Mouse (Mus musculus) adipocyte (in vitro differentiated cells): Measurements from ENCODE around the gene Nlrp4f.

Experiments used
- DNase-seq: peaks from one replicate; pipeline ENCODE4 v3.0.0-alpha.2; 2016; ENCODE audit warnings: low spot score

The Nlrp4f gene

DNA sequence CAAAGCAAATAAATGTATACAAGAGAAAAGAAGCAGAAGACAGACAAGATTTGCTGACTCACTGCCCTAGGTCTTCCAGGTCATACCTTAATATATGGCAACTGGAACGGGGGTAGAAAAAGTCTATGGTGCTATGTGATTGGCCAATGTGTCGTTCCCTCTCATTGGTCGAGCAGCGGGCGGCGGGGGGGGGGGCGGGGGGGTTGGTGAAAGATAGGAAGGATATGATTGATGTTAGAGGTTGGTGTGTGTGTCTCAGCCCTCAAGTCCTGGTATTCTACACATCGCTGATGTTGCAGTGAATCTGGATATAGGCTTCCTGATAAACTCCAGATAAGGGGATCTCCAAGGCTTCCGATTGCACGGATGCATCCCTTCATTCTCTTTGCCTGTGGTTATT lies at the start of gene Nlrp4f:
Nlrp4f (minus strand) TSS at position 101 of the 400 bp plus-strand sequence.
- DNase-seq: no peak

DNA sequence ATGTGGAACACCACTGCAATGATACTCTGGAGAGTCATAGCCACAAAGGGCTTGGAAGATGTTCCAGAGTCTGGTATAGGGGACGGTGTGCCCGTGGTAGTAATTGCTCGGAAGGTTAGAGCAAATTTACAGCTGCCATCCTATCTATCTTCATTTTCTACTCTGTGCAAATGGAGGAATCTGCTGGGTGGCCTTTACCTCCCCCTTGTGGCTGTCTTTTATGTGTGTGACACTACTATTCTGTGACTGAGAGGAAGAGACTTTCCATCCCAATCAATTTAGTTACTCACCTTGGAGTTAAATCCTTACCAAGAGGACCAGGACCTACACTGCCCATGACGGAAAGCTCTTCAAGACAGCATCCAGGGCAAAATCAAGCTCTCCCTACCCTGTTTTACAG lies 37.5 kb upstream of the Nlrp4f start:
- peak; percentile 22 for DNase-seq

DNA sequence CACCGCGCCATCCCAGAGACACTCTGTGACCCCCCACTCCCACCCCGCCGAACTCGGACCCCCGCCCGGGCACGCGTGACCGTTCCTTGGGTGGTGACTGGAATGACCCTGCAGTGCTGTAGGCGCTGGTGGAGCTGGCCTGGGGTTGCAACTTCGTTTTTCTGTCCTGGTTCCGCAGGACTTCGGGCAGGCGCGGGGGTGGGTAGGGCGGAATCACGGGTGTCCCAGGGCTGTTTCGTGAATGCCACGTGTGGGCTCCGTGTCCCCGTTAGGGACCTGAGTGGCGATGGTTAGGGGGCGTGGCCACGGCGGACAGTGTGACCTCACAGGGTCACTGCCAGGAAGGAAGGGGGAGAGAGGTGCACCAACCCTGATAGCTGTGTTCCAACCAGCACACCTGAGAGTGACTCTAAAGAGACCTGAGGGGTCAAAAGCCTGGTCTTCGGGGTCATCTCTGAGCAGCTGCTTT lies 36.6 kb upstream of the Nlrp4f start:
- no peak for DNase-seq

DNA sequence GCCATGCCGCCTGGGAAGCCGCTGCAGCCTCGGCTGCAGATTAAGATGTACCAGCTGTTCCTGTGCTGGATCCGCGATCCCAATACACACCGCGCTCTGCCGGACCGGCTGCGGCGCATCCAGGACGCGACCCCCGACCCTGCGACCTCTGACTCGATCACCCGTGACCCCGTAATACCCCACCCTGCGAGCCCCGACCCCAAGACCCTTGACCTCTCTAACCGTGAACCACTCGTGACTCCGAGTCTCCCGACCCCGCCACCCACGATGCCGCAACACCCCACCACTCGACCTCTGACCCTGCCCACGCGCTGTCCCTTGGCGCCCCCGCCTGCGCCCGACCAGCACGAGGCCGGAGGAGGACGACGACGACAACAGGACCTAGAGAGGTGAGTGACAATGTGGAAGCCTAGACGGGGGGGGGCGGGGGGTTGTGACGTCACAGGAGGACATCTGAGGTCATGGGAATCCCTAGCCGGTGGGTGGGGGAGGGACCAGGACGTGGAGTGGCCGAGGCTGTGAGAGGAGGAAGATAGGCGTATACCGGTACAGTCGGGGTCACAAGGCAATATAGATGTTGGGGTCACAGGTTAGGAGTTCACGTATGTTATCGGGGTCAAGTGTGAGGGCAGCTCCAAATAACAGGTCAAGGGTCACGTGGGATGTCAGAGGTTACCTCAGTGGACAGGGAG lies 36.0 kb upstream of the Nlrp4f start:
- DNase-seq: no peak

DNA sequence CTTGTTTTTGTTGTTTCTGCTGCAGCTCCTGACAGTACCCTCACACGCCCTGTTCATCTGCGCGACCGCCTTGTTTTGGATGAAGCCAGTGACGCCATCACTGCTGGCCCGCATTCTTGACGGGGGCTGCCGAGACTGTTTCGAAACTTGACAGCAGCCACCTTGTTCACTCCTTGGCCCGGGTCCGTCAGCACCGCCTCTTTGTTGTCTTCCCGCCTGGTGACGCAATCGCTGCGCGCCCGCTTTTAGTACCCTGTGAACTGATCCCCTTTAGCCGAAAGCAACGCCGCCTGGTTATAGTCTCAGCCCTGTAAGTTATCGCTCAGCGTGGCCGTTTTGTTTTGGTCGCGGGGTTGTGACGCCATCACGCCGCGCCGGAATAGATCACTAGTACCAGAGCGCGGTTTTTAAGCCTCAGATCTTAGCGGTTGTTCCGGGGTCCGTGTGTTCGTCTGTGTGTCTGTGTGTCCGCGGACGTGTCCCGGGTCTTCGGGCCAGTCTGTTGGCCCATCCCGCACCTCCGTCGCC lies 35.4 kb upstream of the Nlrp4f start:
- peak; percentile 90 for DNase-seq

DNA sequence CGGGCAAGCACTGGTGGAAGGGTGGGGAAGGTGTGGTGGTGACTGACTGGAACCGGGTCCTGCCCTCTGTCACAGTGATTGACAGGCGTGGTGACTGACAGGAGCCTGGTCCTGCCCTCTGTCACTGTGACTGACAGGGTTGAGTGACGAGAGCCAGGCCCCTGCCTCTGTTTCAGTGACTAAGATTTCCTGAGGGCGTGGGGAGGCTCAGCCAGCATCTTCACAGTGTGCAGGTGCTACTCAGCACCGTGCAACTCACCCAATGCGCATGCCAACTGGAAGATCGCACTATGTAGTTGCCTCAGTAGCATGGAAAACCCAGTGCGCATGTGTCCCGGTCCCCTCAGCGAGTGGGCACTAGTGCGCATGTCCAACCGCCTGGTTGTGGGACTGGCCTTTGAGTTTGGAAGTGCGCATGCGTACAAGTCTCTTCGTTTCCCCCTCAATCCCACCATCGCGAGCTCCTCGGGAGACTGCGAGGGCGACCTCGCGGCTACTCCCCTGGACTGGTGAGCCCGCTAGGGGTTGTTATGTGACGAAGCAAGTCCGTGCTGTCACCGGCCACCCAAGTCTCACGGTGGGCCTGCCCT lies 34.8 kb upstream of the Nlrp4f start:
- peak; percentile 99 for DNase-seq

DNA sequence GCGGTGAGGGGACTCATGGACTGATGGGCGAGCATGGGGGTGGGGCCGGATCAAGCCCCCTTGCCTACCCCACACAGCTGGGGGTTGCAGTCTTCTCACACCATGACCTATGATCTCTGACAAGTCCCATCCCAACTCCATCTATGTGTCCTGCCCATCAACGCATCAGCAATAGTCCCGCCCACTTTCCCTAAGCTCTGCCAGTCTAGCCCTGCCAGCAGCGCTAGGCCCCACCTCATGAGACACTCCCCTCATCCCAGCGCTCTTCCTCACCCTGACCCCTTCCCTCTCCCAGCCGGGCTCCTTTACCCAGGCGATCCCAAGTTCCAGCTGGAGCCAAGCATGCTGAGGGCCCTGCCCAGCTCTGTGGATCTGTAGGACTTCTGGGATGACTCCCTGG lies 31.4 kb upstream of the Nlrp4f start:
- no peak for DNase-seq

DNA sequence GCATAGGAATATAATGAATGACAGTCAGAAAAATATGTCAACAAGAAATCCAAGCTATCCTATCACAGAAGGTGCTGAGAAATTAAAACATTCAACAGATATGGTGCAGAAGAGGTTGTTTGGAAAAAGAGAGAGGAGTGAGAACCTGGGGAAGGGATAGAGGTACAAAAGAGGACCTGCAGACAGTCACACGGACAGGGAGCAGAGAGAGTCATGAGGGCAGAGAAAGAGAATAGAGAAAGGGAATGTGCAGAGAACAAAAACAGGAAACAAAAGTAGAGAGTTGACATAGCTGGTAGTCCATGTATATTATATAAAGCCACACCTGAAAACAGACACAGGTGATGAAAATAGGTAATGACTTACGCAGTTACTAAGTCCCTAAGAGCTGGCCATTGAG lies 20.9 kb upstream of the Nlrp4f start:
- DNase-seq: no peak

DNA sequence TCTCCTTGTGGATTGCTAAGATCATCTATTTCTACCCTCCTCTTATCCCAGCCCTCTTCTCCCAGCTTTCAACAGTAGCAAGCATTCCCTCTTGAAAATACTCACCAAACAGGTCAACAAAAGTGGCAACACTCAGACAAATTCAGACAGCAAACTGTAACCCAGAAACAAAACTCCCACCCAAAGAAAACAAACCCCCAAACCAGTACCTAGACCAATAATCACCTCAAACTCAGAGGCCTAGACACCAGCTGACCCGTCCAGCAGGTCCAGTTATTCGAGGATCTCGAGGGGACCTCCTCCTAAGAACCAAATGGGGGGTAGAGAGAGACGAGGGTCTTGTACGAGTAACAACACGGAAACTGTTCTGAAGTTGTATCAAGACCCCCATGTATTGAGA lies 20.2 kb upstream of the Nlrp4f start:
- DNase-seq: no peak

DNA sequence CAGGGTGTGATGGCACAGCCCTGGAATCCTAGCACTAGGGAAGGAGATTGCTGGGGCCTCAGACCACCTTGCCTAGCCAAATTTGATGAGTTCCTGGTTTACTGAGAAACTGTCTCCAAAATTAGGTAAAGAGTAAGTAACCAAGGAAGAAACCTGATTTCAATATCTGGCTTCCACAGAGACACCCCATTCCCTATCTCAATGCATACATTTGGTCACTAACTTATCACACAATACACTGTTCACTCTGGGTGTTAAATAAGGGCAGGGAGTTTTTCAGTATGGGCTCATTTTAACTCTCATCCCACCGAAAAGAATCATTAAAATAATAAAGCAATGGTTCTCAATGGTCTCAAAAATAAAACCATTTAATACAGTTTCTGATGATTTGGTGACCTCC lies 5.1 kb downstream of the Nlrp4f start:
- DNase-seq: no peak

DNA sequence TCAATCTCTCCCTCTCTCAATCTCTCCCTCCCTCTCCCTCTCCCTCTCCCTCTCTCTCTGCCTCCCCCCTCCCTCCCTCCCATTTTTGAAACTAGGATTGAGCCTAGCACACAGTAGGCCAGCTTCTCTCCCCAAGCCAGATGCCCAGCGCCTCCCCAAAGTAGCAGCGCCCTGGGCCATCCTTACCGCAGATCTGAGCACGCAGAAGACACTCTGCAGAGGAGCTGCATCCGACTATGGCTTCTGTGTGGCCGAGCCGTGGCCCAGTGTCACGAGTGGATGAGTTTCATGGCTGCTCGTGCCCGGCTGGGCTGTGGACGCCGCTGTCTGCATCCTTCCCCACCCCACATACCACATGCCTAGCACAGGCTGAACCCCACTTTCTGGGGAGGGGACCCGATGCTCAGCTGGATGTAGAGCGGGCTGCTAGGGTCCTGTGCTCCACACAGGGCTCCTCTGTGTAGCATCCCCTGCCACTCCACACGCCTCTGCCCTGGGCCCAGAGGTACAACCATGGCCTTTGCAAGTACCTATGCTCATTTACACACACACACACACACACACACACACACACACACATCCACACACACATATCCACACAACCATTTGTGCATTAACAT lies 29.2 kb downstream of the Nlrp4f start:
- DNase-seq: no peak

DNA sequence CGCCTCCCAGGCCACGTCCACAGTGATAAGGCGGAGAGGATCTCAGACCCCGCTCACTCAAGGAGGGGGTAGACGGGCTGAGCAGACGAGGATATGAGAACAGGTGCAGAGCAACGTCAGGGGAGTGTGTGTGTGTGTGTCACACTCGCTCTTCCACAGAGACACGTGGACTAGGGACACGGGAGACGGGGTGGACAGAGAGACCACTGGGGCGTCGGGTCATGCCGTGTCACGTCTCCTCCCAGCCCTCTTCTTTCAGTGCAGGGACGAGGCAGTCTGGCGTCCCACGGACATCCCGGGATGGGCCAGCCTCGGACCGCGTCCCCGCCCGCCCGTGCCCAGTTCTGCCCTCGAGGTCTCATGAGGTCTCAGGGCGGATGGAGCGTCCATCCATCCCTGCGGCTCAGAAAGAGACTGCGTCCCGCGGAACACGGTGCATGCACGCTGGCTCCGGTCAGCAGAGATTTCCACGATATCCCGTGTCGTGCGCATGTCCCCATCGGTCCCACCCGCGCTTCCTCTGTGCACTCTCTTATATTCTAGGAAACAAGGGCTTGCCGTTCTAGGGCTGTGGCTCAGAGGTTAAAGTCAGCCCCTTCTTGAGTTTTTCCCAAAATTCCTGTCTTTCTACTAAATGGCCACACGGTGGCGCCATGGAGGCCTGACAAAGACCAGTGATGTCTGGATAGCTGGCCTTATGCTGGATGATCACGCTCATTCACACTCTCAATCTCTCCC lies 29.9 kb downstream of the Nlrp4f start:
- peak; percentile 3 for DNase-seq

DNA sequence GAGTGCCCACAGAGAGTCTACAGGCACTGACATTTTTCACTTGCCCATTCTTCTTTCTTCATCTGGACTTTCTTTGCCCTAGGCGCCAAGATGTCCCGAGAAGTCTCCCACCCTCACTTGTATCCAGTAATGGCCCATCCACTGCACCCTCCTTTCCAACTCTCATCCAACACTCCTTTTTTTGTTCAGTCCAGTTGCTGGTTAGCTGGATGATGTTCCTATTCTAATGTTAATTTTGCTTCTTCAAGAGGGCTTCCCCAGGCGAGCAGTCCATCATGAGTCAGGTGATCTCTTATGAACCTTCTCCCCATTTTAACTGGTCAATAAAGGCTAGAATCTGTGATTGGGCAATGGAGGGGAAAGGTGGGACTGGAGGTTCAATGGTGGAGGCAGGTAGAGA lies 31.7 kb downstream of the Nlrp4f start:
- no peak for DNase-seq

DNA sequence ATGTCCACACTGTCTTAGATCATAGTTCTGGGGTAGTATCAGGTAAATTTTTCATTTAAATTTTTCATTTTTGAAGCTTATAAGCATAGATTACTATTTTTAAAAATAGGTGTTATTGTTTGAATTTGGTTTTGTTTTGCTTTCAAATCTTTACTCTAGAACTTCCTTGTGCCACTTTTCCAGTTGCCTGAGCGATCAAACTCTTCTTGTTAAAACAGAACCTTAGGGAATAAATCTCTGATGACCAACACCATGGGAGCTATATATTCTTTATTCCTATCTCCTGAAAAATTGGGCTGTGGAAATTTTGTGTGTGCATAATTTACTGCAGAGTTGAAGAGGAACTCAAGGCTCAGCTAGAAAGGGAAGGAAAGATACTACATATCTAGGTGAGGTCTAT lies 55.8 kb downstream of the Nlrp4f start, which contains the start of gene Olfr466:
Olfr466 (plus strand) TSS at position 301 of the 400 bp plus-strand sequence.
- DNase-seq: no peak

DNA sequence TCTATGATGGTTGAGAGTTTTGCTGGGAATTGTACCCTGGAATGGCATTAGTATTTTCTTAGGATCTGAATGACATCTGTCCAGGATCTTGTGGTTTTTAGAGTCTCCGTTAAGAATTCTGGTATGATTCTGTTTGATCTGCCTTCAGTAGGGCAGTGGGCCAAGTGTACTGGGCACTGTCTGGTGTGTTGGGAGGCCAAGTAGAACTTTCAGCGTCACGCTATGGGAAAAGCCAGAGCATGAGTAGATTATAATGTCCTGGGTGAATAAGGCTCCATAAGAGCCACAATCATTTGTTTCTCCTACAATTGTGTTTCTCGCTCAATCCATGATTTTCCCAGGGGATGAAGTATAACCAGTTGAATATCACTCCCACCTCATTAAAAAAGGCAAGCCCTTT lies 68.0 kb downstream of the Nlrp4f start, which contains the start of gene Olfr465-ps1:
Olfr465-ps1 (plus strand) TSS at position 301 of the 400 bp plus-strand sequence.
- DNase-seq: no peak
